ENCODE assay signal across 12 mouse cellular contexts in the genomic region with DNA sequence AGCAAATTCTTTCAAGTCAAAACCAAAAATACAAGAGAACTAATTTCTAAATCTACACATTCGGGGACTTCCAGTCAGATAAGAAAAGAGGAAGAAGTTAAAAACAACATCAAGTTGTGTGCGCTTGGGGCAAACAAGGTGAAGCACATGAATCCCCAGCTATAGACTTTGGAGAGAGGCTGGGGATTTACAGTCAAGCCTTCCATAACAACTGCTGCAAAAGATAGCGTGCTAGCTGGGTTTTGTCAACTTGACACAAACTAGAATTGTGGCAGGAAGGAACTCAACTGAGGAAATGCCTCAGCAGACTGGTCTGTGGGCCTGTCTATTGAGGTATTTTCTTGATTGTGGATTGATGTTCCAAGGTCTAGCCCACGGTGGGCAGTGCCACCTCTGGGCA. TPM values are rescaled to one million over a fixed set of nuclear protein-coding genes. Genes with fewer than 3 reads are reported as not detected.
DNase-seq lines count a peak whose midpoint lies in the region; ATAC-seq and TF ChIP-seq lines count a peak whose summit lies in the region.
"Had no signal": no experiment of that assay in that cellular context is flagged by ENCODE, and none has a peak within 500 bp of the region (broad histone marks: within the 10 kb centered on the region; RNA-seq: fewer than 3 reads in every experiment).

No protein-coding gene starts in this region.

- no peaks in the 10 kb centered on the region for H3K27me3 ChIP-seq in forebrain, embryonic 13.5 days
- H3K27me3 ChIP-seq in forebrain, embryonic 11.5 days (ENCODE audit: control insufficient read depth, insufficient read depth, low read length), result no peaks in the 10 kb centered on the region
- H3K27me3 ChIP-seq in heart, embryonic 15.5 days, result no peaks in the 10 kb centered on the region
- no peaks in the 10 kb centered on the region for H3K27me3 ChIP-seq in neural tube, embryonic 13.5 days
- H3K27me3 ChIP-seq in cerebellum, adult 2 months (ENCODE audit: control insufficient read depth, insufficient read depth, low read length), result no peaks in the 10 kb centered on the region

- no peak overlapping the region for H3K4me2 ChIP-seq in forebrain, embryonic 13.5 days
- H3K4me2 ChIP-seq in forebrain, embryonic 11.5 days (ENCODE audit: low read depth, low read length, severe bottlenecking), result no peak overlapping the region
- no peak overlapping the region for H3K4me2 ChIP-seq in heart, embryonic 15.5 days
- no peak overlapping the region for H3K4me2 ChIP-seq in neural tube, embryonic 13.5 days

- H3K9me3 ChIP-seq in forebrain, embryonic 13.5 days (replicated peaks), result no peaks in the 10 kb centered on the region
- no peaks in the 10 kb centered on the region for H3K9me3 ChIP-seq in forebrain, embryonic 11.5 days (ENCODE audit: control insufficient read depth, low read length)
- no peaks in the 10 kb centered on the region for H3K9me3 ChIP-seq in heart, embryonic 15.5 days (replicated peaks)
- H3K9me3 ChIP-seq in neural tube, embryonic 13.5 days, result no peaks in the 10 kb centered on the region

- H3K36me3 ChIP-seq in forebrain, embryonic 13.5 days (ENCODE audit: poor library complexity, severe bottlenecking), result no peaks in the 10 kb centered on the region
- no peaks in the 10 kb centered on the region for H3K36me3 ChIP-seq in forebrain, embryonic 11.5 days (ENCODE audit: control insufficient read depth, insufficient read depth, low read length)
- no peaks in the 10 kb centered on the region for H3K36me3 ChIP-seq in heart, embryonic 15.5 days
- no peaks in the 10 kb centered on the region for H3K36me3 ChIP-seq in neural tube, embryonic 13.5 days

- no peak overlapping the region for H3K4me3 ChIP-seq in forebrain, embryonic 13.5 days
- no peak overlapping the region for H3K4me3 ChIP-seq in forebrain, embryonic 11.5 days (ENCODE audit: low read depth, low read length)
- H3K4me3 ChIP-seq in left cerebral cortex, adult 2 months, result no peak overlapping the region
- H3K4me3 ChIP-seq in heart, embryonic 15.5 days, result no peak overlapping the region
- H3K4me3 ChIP-seq in neural tube, embryonic 13.5 days, result no peak overlapping the region
- no peak overlapping the region for H3K4me3 ChIP-seq in cerebellum, adult 2 months (replicated peaks; ENCODE audit: insufficient read depth, low read depth, low read length)

- WGBS in forebrain, embryonic 13.5 days, result 83% methylated on average over 4 of the region's 4 CpGs
- 90% methylated on average over 4 of the region's 4 CpGs for WGBS in forebrain, embryonic 11.5 days
- 23% methylated on average over 4 of the region's 4 CpGs for WGBS in heart, embryonic 15.5 days
- WGBS in neural tube, embryonic 13.5 days, result 81% methylated on average over 4 of the region's 4 CpGs
- 85% methylated on average over 4 of the region's 4 CpGs for WGBS in cerebellum, adult 2 months

- intact Hi-C loops in left cerebral cortex, adult 2 months (cut with DNase I), result no loop called here

- H3K27ac ChIP-seq in forebrain, embryonic 13.5 days, result 0 out of 2 replicates have a peak overlapping the region, but pooled peaks have one; percentile 89
- no peak overlapping the region for H3K27ac ChIP-seq in forebrain, embryonic 11.5 days (ENCODE audit: low read depth, low read length)
- peak overlapping the region; percentile 77 for H3K27ac ChIP-seq in left cerebral cortex, adult 2 months
- H3K27ac ChIP-seq in heart, embryonic 15.5 days, result peak overlapping the region; percentile 22
- H3K27ac ChIP-seq in neural tube, embryonic 13.5 days (replicated peaks), result peak overlapping the region; percentile 47
- H3K27ac ChIP-seq in cerebellum, adult 2 months (ENCODE audit: insufficient read depth, low read length), result no peak overlapping the region

- H3K9ac ChIP-seq in forebrain, embryonic 13.5 days, result no peak overlapping the region
- no peak overlapping the region for H3K9ac ChIP-seq in forebrain, embryonic 11.5 days (ENCODE audit: low read length)
- no peak overlapping the region for H3K9ac ChIP-seq in heart, embryonic 15.5 days
- no peak overlapping the region for H3K9ac ChIP-seq in neural tube, embryonic 13.5 days

- TF ChIP-seq POLR2A in cerebellum, adult 2 months (IDR thresholded peaks at IDR 0.05; ENCODE audit: borderline replicate concordance, insufficient read depth, low read length), result no peak

- DNase-seq in forebrain, embryonic 11.5 days (ENCODE audit: low spot score), result no peak
- no peak for DNase-seq in left cerebral cortex, adult 2 months (ENCODE audit: extremely low spot score in 1 of 2, low spot score in 2 of 2)
- DNase-seq in left cerebral cortex, adult 11 months (ENCODE audit: low spot score), result no peak
- DNase-seq in cerebellum, adult 2 months, result no peak
- no peak for DNase-seq in adrenal gland, postnatal 14 days
- DNase-seq: layer of hippocampus, adult 9-11 months; lung, postnatal 10 days; retina, postnatal 1 day; thymus, postnatal 4 days had no signal

- no peak for ATAC-seq in forebrain, embryonic 13.5 days
- no peak for ATAC-seq in forebrain, embryonic 11.5 days (replicated peaks; ENCODE audit: low FRiP score)
- ATAC-seq in heart, embryonic 15.5 days (replicated peaks; ENCODE audit: insufficient number of reproducible peaks, insufficient read depth, low FRiP score, low read depth), result peak; percentile 63; the same call in 1 of the 2 replicates
- ATAC-seq in neural tube, embryonic 13.5 days (ENCODE audit: low read depth), result no peak

- H3K4me1 ChIP-seq in forebrain, embryonic 13.5 days, result peaks cover 40% of the 10 kb centered on the region
- H3K4me1 ChIP-seq in forebrain, embryonic 11.5 days (replicated peaks; ENCODE audit: control insufficient read depth, insufficient read depth, low read length), result peaks cover 11% of the 10 kb centered on the region
- peaks cover 45% of the 10 kb centered on the region for H3K4me1 ChIP-seq in heart, embryonic 15.5 days (replicated peaks)
- peaks cover 70% of the 10 kb centered on the region for H3K4me1 ChIP-seq in neural tube, embryonic 13.5 days (replicated peaks)
- peaks cover 22% of the 10 kb centered on the region for H3K4me1 ChIP-seq in cerebellum, adult 2 months (ENCODE audit: control insufficient read depth, insufficient read depth, low read length)

- no peak for TF ChIP-seq CTCF in left cerebral cortex, adult 2 months (IDR thresholded peaks at IDR 0.05)
- no peak for TF ChIP-seq CTCF in cerebellum, adult 2 months (IDR thresholded peaks at IDR 0.05; ENCODE audit: borderline replicate concordance, insufficient read depth, low read depth, low read length)

RNA-seq across cellular contexts. Expression of gene Smap2, which starts 12.4 kb away (rescaled TPM):
- 22.2 and 22.7 TPM in 2 replicates for polyA plus RNA-seq in forebrain, embryonic 13.5 days (2015; fragmentation: Nextera tagmentation; extraction: Ambion mirVana)
- polyA plus RNA-seq in forebrain, embryonic 11.5 days (2014; fragmentation: Nextera tagmentation; extraction: Ambion mirVana), result 17.1 and 18.9 TPM in 2 replicates
- 100 to 1,000 TPM; 186 to 201 TPM for total RNA-seq in left cerebral cortex, adult 2 months (2021)
- polyA plus RNA-seq in heart, embryonic 15.5 days (2015; fragmentation: Nextera tagmentation; extraction: Ambion mirVana), result 10.0 and 12.8 TPM in 2 replicates
- 42.0 and 42.4 TPM in 2 replicates for polyA plus RNA-seq in neural tube, embryonic 13.5 days (2015; fragmentation: Nextera tagmentation; extraction: Ambion mirVana)
- 82.0 and 90.6 TPM in 2 replicates for polyA plus RNA-seq in cerebellum, adult 2 months (2012; rRNA removed)
- 31.5 and 42.3 TPM in 2 replicates for total RNA-seq in adrenal gland, postnatal 14 days (2021)

RNA-seq across cellular contexts. Expression of gene Col9a2, which starts 34.5 kb away (rescaled TPM):
- polyA plus RNA-seq in forebrain, embryonic 13.5 days (2015; fragmentation: Nextera tagmentation; extraction: Ambion mirVana), result 1.6 and 1.9 TPM in 2 replicates
- 3.4 and 3.5 TPM in 2 replicates for polyA plus RNA-seq in forebrain, embryonic 11.5 days (2014; fragmentation: Nextera tagmentation; extraction: Ambion mirVana)
- 1 to 10 TPM; 7.0 to 7.4 TPM for total RNA-seq in left cerebral cortex, adult 2 months (2021)
- polyA plus RNA-seq in heart, embryonic 15.5 days (2015; fragmentation: Nextera tagmentation; extraction: Ambion mirVana), result 9.7 and 20.3 TPM in 2 replicates
- 17.7 and 24.4 TPM in 2 replicates for polyA plus RNA-seq in neural tube, embryonic 13.5 days (2015; fragmentation: Nextera tagmentation; extraction: Ambion mirVana)
- polyA plus RNA-seq in cerebellum, adult 2 months (2012; rRNA removed), result 10.0 and 11.1 TPM in 2 replicates
- 1.0 and 1.1 TPM in 2 replicates for total RNA-seq in adrenal gland, postnatal 14 days (2021)

RNA-seq across cellular contexts. Expression of gene Zfp69, which starts 53.2 kb away (rescaled TPM):
- 7.4 and 8.9 TPM in 2 replicates for polyA plus RNA-seq in forebrain, embryonic 13.5 days (2015; fragmentation: Nextera tagmentation; extraction: Ambion mirVana)
- polyA plus RNA-seq in forebrain, embryonic 11.5 days (2014; fragmentation: Nextera tagmentation; extraction: Ambion mirVana), result 8.8 and 9.8 TPM in 2 replicates
- 1 to 10 TPM; 2.1 to 3.2 TPM for total RNA-seq in left cerebral cortex, adult 2 months (2021)
- 10.7 and 11.2 TPM in 2 replicates for polyA plus RNA-seq in heart, embryonic 15.5 days (2015; fragmentation: Nextera tagmentation; extraction: Ambion mirVana)
- polyA plus RNA-seq in neural tube, embryonic 13.5 days (2015; fragmentation: Nextera tagmentation; extraction: Ambion mirVana), result 7.9 and 8.3 TPM in 2 replicates
- 1.9 and 3.1 TPM in 2 replicates for polyA plus RNA-seq in cerebellum, adult 2 months (2012; rRNA removed)
- total RNA-seq in adrenal gland, postnatal 14 days (2021), result 2.4 and 3.4 TPM in 2 replicates

Comparison
In these comparisons a context has a peak if more than half of its experiments do, and no peak if none do; other contexts are left out.
1. H3K27ac ChIP-seq: peak in forebrain, embryonic 13.5 days (single experiment), left cerebral cortex, adult 2 months (single experiment), heart, embryonic 15.5 days (single experiment) and neural tube, embryonic 13.5 days (single experiment); none in forebrain, embryonic 11.5 days (single experiment) and cerebellum, adult 2 months (single experiment).